Mouse (Mus musculus) stomach, embryonic 16.5 days (tissue): Measurements from ENCODE around the gene Wdr27. TPM values are rescaled to one million over a fixed set of nuclear protein-coding genes. Genes with fewer than 3 reads are reported as not detected.
"Not testable (repeated sequence)": the region's sequence is repeated elsewhere in the genome, so short reads cannot be mapped to it uniquely, and the experiment has no call there.

Experiments used
- ATAC-seq: fragments of 200-750 bp; cut with Nextera tagmentation; 2 replicates; pipeline ENCODE4 v1.8.0; 2017; ENCODE audit warnings: moderate number of reproducible peaks, moderate TSS enrichment; ENCODE audit not compliant: insufficient read depth, low FRiP score
- H3K27ac ChIP-seq: fragments of 300-500 bp; sonication (generic); 2 replicates; pipeline ENCODE4 v1.5.1; 2014; ENCODE audit warnings: low read length
- H3K27me3 ChIP-seq: fragments of 300-500 bp; sonication (generic); 2 replicates; pipeline ENCODE4 v1.6.1; 2014; ENCODE audit warnings: low read length, control low read depth, mixed read lengths; ENCODE audit not compliant: control insufficient read depth, insufficient read depth
- H3K36me3 ChIP-seq: fragments of 300-500 bp; sonication (generic); 2 replicates; pipeline ENCODE4 v1.6.1; 2014; ENCODE audit warnings: low read length; ENCODE audit not compliant: control insufficient read depth, insufficient read depth
- H3K4me1 ChIP-seq: fragments of 300-500 bp; sonication (generic); 2 replicates; pipeline ENCODE4 v1.6.1; 2014; ENCODE audit warnings: low read length, control low read depth, mixed read lengths; ENCODE audit not compliant: control insufficient read depth, insufficient read depth
- H3K4me2 ChIP-seq: fragments of 300-500 bp; sonication (generic); 2 replicates; pipeline ENCODE4 v1.6.1; 2014; ENCODE audit warnings: low read depth, low read length, mixed read lengths
- H3K4me3 ChIP-seq: fragments of 300-500 bp; sonication (generic); replicated peaks from 2 replicates; pipeline ENCODE4 v1.5.1; 2014; ENCODE audit warnings: mild to moderate bottlenecking, low read length
- H3K9ac ChIP-seq: fragments of 300-500 bp; sonication (generic); 2 replicates; pipeline ENCODE4 v1.6.1; 2014; ENCODE audit warnings: low read length
- H3K9me3 ChIP-seq: fragments of 300-500 bp; sonication (generic); replicated peaks from 2 replicates; pipeline ENCODE4 v1.6.1; 2016; ENCODE audit warnings: low read length, control low read depth; ENCODE audit not compliant: control insufficient read depth
- WGBS: fragments of 180-500 bp; shearing (Covaris S2); extraction: QIAGEN DNeasy Blood & Tissue Kit; methylation state at CpG from one replicate; pipeline ENCODE4 v1.1.7; 2014; 5-methylcytosine and 5-hydroxymethylcytosine counted together
- polyA plus RNA-seq: library from polyadenylated mRNA; unstranded; fragments of >200 nt; fragmentation: Nextera tagmentation; extraction: Ambion mirVana; gene quantifications from 2 replicates; pipeline ENCODE4 v1.2.1, GENCODE M21; 2015

The Wdr27 gene
- 6.2 and 6.3 TPM in 2 replicates for polyA plus RNA-seq

- peak within 1 kb of the TSS; percentile 88 for H3K9ac ChIP-seq
- H3K4me3 ChIP-seq = peak within 1 kb of the TSS; percentile 83
- no peaks in the 10 kb centered on the region for H3K9me3 ChIP-seq
- H3K27ac ChIP-seq = peak within 1 kb of the TSS; percentile 66
- H3K4me1 ChIP-seq = peaks cover 10% of the 10 kb centered on the region
- ATAC-seq = peak; percentile 98
- H3K36me3 ChIP-seq = no peaks in the 10 kb centered on the region
- peak within 1 kb of the TSS; percentile 93 for H3K4me2 ChIP-seq
- under 1% methylated on average over 54 of the region's 54 CpGs for WGBS
- H3K27me3 ChIP-seq = no peaks in the 10 kb centered on the region
Observed at GRCm38 (mm10) chr17:14943009-14943728, at the start of gene Wdr27, which contains the start of gene 1600012H06Rik. TSS of gene Wdr27 (minus strand) at chr17:14943158. TSS of gene 1600012H06Rik (plus strand) at chr17:14943184.

- not testable (repeated sequence) for H3K9ac ChIP-seq, H3K9me3 ChIP-seq, H3K36me3 ChIP-seq, H3K4me3 ChIP-seq, H3K4me2 ChIP-seq, H3K4me1 ChIP-seq, H3K27ac ChIP-seq, H3K27me3 ChIP-seq
- peak; percentile 85 for ATAC-seq
- WGBS = no CpG with 5 or more reads among the region's 98 CpGs
Observed at GRCm38 (mm10) chr17:14992522-14993138, 49.7 kb upstream of the Wdr27 start.

GRCm38 (mm10) chr17:14990116-14990702 is 47.3 kb upstream of the Wdr27 start:
- H3K4me2 ChIP-seq, H3K9ac ChIP-seq, H3K9me3 ChIP-seq, H3K4me3 ChIP-seq, H3K36me3 ChIP-seq, H3K4me1 ChIP-seq, H3K27me3 ChIP-seq, H3K27ac ChIP-seq, ATAC-seq: not testable (repeated sequence)
- WGBS = 79% methylated on average over 4 of the region's 5 CpGs

GRCm38 (mm10) chr17:14978362-14979038 is 35.5 kb upstream of the Wdr27 start, which contains the start of the genes 9030025P20Rik and Gm3417:
TSS of gene 9030025P20Rik (plus strand) at chr17:14978468.
TSS of gene Gm3417 (minus strand) at chr17:14978790.
- H3K27me3 ChIP-seq, H3K27ac ChIP-seq, H3K36me3 ChIP-seq, H3K4me3 ChIP-seq, H3K9me3 ChIP-seq, H3K9ac ChIP-seq, H3K4me1 ChIP-seq: not testable (repeated sequence)
- H3K4me2 ChIP-seq = peak within 1 kb of the TSS; percentile 31; the same call in 1 of the 2 replicates
- peak; percentile 99 for ATAC-seq
- WGBS = no CpG with 5 or more reads among the region's 60 CpGs

- peak overlapping the region; percentile 31; the same call in 1 of the 2 replicates for H3K4me2 ChIP-seq
- H3K9ac ChIP-seq, H3K9me3 ChIP-seq, H3K27me3 ChIP-seq, H3K36me3 ChIP-seq, H3K4me3 ChIP-seq, ATAC-seq, H3K27ac ChIP-seq, H3K4me1 ChIP-seq: not testable (repeated sequence)
- WGBS = under 1% methylated on average over 4 of the region's 7 CpGs
Observed at GRCm38 (mm10) chr17:14977718-14978361, 34.9 kb upstream of the Wdr27 start.

GRCm38 (mm10) chr17:14968373-14968913 is 25.5 kb upstream of the Wdr27 start:
- not testable (repeated sequence) for H3K4me3 ChIP-seq, ATAC-seq, H3K27me3 ChIP-seq, H3K9ac ChIP-seq, H3K36me3 ChIP-seq, H3K27ac ChIP-seq, H3K4me1 ChIP-seq, H3K9me3 ChIP-seq, H3K4me2 ChIP-seq
- no CpG with 5 or more reads among the region's 6 CpGs for WGBS

- H3K9ac ChIP-seq, H3K9me3 ChIP-seq, H3K27me3 ChIP-seq, H3K4me3 ChIP-seq, H3K4me1 ChIP-seq, H3K27ac ChIP-seq, H3K36me3 ChIP-seq, H3K4me2 ChIP-seq: not testable (repeated sequence)
- no CpG with 5 or more reads among the region's 44 CpGs for WGBS
- ATAC-seq = peak; percentile 91
Observed at GRCm38 (mm10) chr17:14961557-14962154, 18.7 kb upstream of the Wdr27 start.

- Histone ChIP-seq H3K4me2 (peak within 1 kb of the TSS; percentile 80), H3K9ac (peak within 1 kb of the TSS; percentile 84), H3K27ac (peak within 1 kb of the TSS; percentile 62; the same call in 1 of the 2 replicates), H3K4me3 (peak within 1 kb of the TSS; percentile 78)
- WGBS = under 1% methylated on average over 45 of the region's 100 CpGs
- not testable (repeated sequence) for H3K9me3 ChIP-seq, H3K36me3 ChIP-seq, H3K27me3 ChIP-seq, H3K4me1 ChIP-seq
- peak; percentile 83 for ATAC-seq
Observed at GRCm38 (mm10) chr17:14960951-14961556, 18.1 kb upstream of the Wdr27 start, which contains the start of gene Phf10. TSS of gene Phf10 (minus strand) at chr17:14961273.
